Mouse (Mus musculus) megakaryocyte progenitor cell, adult 5-6 weeks (primary cell): ENCODE results near the gene Traf6. TPM values are rescaled to one million over a fixed set of nuclear protein-coding genes. Genes with fewer than 3 reads are reported as not detected.
"Not testable (repeated sequence)": the region's sequence is repeated elsewhere in the genome, so short reads cannot be mapped to it uniquely, and the experiment has no call there.

ENCODE experiments used
- ATAC-seq: replicated peaks from 2 replicates; pipeline ENCODE4 v1.8.0; 2016; ENCODE audit warnings: mild to moderate bottlenecking, moderate TSS enrichment, inconsistent platforms; ENCODE audit not compliant: poor library complexity
- total RNA-seq, 2 experiments: library from RNA; stranded (forward) in 1 of 2; stranded (reverse) in 1 of 2; fragments of 157-497, 149-512 nt in 1 of 2; fragments of 200-1000 nt in 1 of 2; gene quantifications; 2 replicates each; pipeline versions ENCODE4 v1.2.3 to v1.2.4; 2015 to 2017

Gene Traf6
- total RNA-seq, 2 experiments from 2014 or later, result 14.1 to 27.1 TPM

DNA sequence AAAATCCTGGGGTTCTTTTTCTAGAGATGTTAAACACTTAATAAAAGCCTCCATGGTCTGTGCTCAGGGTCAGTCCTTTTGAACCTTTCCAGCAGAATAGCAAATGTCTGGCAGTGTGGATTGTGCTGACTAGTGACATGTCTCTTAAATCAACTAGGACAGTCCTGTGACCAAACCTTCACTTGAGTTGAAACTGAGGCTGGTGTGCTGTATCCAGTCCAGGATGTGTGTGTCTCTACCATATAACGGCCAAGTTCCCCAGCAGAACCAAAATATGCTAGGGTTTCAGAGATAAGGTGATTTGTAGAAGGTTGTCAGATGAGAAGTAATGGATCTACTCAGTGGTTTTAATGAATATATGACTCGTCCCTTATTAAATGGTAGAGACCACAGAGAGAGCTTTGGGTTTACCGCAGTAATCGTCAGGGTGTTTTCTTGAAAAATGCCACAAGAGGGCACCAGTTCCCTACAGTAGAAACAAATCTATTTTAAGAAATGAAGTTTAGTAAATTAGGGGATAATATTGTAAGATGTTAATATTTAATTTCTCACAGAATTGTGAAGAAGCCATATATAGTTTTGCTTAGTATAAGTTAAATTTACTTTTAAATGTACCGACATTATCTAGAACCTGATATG, 15.5 kb downstream of the Traf6 start:
- peak; percentile 66 for ATAC-seq

DNA sequence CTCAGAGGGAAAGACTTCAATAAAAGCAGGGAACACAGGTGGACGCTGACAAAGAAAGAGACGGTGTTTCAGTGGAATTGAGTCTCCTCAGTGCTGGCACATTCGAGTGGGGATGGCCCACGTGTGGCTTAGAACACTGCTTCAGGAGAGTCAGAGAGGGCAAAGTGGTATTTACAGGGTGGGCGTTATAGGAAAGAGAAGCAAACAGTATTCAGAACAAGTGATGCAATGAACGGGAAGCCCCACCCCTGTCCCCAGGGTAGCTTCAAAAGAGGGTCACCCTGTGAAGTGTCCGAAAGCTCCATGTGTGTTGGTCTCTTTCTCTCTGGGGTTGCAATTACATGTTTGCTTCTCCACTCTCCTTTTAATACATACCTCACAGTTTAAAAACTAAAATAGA, 17.4 kb downstream of the Traf6 start:
- ATAC-seq, result no peak

DNA sequence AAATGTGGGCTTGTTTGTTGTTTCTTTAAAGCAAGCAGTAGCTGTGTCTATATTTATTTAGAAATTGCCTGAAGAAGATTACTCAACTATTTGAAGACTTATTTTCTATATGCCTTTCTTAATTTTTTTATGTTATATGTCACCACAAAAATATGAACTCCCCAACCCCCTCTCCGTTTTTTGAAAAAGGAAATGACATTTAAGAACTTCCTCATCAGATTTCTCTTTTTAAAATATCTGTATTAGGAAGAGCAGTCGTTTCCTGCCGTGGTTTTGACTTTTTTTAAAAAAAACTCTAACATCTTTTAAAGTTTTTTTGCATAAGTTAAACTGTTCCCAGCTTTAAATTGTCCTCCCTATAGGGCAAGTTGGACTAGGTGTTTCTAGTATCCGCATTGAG, 21.1 kb downstream of the Traf6 start:
- ATAC-seq, result no peak

DNA sequence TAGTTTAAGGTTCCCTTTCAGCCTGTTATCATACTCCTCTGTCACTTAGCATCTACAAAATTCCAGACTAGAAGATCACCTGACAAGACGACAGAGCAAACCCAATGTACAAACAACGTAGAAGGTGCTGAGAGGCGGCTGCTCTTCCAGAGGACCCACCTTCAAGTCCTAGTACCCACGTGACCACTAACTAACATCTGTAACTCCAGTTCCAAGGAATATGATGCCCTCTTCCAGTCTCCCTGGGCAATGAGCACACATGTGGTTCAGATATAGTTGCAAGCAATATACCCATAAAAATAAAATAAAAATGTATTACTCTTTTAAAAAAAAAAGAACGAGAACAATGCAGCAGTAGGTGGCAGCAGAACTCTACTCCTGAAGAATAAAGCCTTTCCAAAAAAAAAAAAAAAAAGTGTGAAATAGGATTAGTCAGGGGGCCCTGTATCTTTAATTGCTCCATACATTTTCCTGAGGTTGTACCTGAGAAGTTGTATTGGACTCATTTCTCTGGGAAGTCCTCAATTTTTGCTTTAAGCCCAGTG, 27.8 kb downstream of the Traf6 start:
- ATAC-seq, result no peak

DNA sequence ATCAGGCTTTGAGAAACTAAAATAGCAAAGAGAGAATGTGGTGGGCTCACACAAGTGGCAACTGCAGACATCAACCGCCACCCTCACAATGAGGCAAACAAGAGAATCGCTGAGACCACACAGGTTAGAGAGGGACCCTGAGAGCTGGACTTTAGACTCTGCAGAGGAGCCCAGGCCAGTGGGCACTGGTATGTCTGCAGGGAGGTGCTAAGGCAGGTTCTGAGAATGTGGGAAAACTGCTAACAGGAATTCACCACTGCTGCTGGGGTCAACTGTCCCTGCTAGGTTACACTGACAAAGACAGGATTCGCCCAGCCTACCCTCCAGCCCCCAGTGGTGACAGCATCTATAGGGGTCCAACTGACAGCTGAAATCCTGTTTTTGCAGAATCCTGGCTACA, 33.4 kb downstream of the Traf6 start:
- no peak for ATAC-seq

DNA sequence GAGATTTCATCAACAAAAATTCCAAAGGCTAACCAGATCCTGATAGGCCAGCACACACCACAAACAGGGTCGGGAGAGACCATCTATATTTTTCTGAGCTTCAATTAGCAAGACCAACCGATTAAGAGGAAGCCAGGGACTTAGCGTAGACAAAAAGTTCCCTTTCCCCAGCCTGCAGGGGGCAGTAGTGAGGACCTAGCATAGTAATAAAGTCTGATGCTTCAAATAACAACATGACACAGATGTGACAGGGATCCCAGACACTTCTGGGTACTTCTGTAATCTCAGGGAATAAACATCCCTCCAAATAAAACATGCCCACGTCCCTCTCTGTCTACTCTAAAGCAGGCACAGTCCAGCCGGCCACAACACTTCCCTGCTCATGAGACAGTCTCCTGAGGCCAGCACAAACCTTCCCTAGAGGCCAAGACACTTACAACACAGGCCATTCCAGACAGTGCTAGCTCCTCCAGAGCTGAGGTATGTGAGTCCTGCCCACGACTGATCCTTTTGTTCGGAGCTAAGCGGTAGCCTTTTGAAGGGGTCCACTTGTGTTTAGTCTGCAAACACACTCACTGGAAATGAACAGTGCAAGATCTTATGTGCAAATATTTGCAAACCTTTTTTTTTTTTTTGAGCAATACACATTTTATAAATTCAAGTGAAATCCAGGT, 37.6 kb downstream of the Traf6 start:
- peak; percentile 87 for ATAC-seq

DNA sequence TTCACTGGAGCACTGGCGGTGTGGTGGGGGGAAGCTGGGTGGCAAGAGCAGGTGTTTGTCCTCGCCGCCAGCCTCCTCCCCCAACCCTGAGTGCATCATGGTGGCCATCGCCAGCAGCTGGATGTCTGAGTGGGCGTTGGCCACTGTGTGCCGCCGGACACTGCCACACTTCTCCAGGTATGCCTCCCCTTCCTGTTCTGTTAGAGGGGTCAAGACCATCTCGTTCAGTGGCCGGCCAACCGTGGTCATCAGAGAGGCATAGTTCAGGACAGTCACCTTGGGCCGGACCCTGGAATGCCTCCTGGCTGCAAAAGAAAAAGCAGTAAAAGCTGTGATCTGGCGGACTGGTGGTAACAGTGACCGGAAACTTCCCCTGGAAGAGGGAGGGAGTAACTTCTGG, 38.9 kb downstream of the Traf6 start:
- ATAC-seq, result no peak

DNA sequence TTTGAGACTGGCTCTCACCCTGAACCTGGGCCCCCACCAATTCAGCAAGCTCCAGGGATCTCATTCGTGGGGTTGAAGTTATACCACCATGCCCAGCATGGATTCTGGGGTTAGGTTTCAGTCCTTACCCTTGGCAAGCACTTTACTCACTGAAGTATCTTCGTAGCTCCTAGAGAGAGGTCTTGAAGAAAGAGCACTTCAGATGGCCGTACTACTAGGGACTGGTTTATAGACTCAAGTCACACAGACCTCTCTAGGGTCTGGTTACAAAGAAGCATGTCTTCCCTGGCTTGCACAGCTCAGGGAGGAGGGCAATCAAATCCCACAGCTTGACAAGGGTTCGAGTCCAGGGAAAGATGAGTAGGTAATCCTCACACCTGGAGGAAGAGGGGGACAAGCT, 43.6 kb downstream of the Traf6 start:
- no peak for ATAC-seq

DNA sequence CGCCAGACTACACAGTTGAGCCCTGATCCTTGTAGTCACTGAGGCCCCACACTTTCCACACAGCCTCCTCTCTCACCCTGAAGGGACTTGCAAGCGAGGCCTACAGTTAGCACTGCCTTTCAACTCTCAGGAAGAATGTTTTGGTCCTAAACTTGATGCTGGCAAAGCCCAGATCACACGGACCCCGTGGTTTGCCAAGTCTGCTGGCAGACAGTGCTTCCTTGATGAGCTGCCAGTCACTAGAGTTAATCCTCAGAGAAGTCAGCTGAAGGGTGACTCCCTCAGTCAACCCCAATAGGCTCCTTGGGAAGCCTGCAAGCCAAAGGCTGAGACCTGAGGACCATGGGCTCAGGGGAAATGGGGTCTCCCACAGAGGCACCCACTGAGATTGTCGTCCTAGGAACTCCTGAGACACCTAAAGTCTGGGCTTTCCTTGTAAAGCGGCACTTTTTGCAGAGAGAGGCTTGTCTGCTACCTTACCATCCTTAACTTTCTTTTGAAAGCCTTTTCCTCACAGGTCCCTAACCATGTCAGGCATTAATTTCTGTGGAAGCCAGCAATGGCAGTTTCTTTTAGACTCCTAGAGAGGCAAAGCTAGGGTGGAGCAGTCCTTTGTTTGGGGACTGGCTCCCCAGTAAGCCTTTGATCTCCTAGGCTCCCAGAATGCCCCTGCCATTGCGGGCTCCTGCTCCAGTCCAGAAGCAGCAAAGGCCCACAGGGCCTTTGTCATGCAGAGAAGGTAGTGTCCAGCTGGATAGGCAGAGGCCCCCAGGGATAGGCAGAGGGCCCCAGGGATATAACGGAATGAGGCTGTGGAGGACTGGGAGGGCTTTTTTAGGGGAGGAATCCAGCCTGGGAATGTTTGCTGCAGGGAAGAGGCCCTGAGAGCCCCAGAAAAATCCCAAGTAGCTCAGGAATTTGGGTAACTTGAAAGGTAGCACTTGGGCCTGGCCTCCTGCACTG, 44.4 kb downstream of the Traf6 start:
- ATAC-seq, result no peak

DNA sequence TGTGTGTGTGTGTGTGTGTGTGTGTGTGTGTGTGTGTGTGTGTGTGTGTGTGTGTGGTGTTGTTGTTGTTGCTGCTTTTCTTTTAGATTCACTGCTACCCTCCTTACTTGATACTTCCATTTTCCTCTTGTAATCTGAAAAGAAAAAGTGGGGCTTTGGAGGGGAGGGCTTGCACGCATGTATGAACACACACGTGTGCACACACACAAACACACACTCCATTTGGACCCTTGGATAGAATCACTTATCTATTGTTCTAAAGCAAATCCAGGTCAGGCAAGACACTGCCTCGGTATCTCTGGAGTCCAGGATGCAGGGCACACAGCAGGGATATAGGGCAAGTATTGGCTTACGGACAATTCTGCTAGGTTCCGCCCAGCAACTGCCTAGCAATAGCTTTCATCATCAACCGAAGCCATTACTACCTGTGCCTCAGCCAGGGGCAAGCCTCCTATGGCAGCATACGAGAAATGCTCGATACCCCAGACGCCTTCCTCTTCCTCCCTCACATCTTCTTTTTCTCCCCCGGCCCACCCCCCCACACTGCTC, 45.2 kb downstream of the Traf6 start:
- no peak for ATAC-seq

DNA sequence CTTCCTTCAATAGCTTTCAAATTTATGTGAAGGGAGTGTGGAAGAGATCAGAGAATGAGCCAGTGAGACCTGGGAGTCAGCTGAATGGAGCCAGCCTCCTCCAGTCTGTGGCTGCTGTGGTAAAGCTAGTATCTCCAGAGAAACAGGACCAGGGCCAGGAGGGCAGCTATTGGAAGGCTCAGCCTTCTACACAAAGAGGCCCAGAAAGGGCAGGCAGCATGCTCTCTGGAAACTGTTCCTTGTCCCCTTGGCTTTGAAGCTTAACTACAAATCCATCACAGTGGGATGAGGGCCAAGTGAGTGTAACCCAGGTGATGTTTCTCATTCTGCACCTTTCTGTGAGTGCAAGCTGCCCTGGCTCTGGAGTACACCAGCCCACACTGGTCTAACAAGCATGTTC, 49.6 kb downstream of the Traf6 start:
- no peak for ATAC-seq

DNA sequence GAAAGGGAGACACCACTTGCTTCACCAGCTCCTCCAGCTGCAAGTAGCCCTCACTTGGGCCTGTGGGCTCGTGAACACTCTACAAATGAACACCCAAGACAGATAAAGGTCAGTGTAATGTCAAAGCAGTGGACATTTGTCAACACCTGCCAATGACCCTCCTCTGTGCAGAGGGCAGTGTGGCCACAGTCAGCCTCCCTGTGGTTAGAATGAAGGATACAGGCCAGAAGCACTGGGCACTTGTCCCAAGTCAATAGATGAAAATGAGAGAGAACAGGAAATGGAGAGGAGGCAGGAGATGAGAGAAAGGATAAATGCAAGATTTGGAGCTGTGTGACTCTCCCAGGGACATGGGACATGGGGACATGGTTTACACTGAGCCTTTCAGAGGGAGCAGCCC, 51.2 kb downstream of the Traf6 start:
- no peak for ATAC-seq

DNA sequence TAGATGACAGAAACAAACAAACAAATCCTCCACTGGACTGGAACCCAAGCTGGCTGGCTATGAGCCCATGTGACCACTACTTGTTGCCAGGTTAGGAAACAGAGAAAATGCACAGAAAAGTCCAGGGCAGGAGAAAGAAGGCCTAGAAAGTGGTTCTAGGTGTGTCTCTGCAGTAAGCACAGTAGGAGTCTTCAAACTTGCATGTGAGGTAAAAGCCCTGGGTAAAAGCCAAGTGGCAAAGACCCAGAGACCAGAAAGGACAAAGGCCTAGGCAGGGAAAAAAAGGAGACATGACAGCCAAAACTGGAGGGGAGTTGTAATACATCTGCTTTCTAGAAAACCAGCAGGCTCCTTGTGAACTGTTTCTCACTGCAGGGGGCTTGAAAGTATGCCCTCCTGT, 52.7 kb downstream of the Traf6 start:
- ATAC-seq, result no peak

DNA sequence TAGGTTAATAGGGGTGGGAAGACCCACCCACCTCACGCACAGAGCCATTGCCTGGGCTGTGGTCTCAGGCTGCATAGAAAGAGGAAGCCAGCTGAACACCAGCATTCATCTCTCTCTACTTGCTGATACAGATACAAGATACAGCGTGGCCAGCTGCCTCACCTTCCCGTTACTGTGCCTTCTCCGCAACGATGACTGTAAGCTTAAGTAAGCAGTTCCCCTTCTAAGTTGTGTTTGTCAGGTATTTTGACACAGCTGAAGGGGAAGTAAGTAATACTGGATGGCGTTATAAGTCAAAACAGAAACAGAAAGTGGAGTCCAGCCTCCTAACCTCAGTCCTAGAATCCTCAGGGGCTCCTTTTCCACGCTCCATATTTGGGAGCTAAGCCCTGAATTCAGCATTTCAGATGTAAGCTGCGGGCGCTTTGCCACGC, 54.6 kb downstream of the Traf6 start:
- ATAC-seq, result peak; percentile 98

DNA sequence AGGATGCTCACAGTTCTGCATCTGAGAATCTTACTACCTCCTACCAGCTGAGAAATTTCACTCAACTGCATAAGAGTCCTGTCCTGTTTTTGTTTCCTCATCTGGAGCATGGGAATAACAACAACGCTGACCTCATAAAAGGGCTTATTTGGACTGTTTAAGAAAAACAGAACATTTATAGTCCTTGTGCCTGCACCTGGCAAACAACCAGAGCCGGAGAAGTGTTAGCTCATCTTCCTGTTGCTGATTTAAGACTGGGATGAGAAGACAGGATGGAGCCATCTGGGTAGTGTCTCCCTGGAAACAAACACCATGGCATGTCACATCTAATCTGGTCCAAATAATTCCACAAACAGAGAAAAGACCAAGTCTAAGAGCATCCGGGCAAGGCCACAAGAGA, 55.3 kb downstream of the Traf6 start:
- no peak for ATAC-seq

DNA sequence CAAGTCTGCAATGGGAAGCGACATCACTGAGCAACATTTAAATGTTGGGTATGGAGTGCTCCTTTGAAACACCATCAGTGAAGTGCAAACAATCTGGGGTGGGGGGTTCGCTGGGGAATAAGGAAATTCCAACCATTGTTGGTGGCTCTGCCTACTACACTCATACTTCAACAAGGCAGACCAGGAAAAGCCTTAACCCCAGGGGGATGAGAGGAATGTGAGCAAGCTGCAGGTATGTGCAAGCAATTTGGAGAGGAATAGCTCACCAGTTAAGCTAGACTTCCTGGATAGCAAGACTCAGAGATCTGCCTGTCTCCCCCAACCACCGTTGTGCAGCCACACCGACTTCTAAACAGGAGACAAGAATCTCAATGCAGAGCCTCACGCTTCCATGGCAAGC, 61.7 kb downstream of the Traf6 start:
- no peak for ATAC-seq

DNA sequence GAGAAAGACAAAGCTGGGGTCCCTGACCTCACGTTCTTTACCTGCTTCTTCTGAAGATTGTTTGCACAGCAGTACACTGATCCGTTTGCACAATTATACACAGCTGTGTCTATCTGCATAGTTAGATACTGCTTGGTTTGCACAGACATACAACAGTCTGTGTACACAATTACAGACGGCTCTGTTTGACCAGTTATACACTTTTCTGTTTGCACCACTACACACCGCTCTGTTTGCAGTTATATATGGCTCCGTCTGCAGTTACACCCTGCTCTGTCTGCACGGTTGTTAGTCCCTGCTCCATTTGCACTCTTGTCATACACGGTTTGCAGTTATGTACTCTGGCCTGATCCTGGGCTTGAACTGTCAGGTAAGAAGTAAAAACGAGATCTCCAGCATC, 63.4 kb downstream of the Traf6 start:
- ATAC-seq, result no peak

DNA sequence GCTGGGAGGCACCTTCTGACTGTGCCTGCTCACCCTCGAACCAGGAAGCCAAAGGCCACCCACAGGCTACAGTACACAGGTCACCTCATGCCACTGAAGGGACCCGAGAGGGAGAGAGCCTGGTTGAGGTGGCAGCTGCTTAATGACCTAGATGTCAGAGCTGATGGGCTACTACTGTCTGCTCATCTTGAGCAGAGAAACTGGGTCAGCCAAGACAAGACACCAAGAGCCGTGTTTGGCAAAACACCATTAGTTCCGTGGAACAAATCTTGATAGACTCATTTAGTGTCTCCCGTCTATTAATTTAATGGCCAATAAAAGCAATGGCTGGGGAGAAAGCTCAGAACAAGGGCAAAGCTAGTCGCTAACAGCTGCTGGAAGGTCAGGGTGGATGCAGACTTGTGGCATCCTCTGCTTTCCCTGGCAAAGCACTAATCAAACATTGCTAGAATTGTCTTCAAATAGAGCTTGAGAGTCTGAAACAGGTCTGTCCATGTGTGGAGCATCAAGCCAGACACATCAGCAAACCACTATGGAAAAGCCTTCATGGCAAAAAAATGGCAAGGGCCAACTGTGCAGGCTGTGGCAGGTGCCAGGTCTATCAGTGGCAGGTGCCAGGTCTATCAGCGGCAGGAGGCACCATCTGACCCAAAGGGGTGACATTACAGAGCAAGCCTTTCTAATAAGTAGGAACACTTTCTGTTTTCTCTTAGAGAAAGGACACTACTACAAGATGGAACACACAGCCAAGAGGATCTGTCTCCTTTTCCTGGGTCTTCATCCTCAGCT, 64.0 kb downstream of the Traf6 start:
- ATAC-seq, result no peak

DNA sequence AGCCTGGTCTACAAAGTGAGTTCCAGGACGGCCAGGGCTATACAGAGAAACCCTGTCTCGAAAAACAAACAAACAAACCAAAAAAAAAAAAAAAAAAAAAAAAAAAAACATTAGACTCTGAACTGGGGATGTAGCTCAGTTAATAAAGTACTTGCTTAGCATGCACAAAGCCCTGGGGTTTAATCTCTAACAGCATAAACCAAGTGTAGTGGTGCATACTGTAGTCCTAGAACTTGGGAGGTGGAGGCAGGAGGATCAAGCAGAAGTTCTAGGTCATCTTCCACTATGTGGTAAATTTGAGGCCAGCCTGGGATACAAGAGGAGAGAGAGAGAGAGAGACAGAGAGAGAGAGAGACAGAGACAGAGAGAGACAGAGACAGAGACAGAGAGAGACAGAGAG, 67.4 kb downstream of the Traf6 start:
- ATAC-seq, result not testable (repeated sequence)

DNA sequence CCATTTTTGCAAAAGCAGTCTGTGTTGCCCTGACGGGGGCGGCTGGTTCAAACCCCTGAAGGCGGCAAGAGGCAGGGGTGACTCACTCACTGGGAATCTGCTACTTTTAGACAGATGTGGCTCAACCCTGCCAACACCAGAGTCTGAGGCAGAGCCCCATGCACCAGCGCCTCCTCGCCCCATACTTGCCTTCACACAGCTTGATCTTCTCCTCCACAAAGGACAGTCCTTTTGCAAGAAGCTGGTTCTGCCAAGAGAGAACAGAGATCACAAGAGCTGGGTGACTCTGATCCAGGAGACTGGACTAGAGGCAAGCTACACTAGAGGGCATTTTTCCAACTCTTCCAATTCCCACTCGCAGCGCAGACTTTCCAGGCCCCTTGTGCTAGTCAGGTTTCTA, 68.3 kb downstream of the Traf6 start:
- ATAC-seq, result no peak
